Mouse (Mus musculus): ENCODE results near the gene Plod2. TPM values are rescaled to one million over a fixed set of nuclear protein-coding genes. Genes with fewer than 3 reads are reported as not detected.

The Plod2 gene
- total RNA-seq, 2 experiments from 2014 or later: 7.5 to 9.0 TPM

GRCm38 (mm10) chr9:92550981-92551380 lies 9.0 kb downstream of the Plod2 start:
- intact Hi-C loops (cut with DNase I; ENCODE audit: low total_unique reads): no loop called here
- no peak for DNase-seq

- intact Hi-C loops (cut with DNase I; ENCODE audit: low total_unique reads): no loop called here
- DNase-seq: no peak
These were observed 9.6 kb downstream of the Plod2 start for GRCm38 (mm10) chr9:92551666-92552065.

GRCm38 (mm10) chr9:92552691-92553090 lies 10.7 kb downstream of the Plod2 start:
- DNase-seq: no peak
- intact Hi-C loops (cut with DNase I; ENCODE audit: low total_unique reads): no loop called here

GRCm38 (mm10) chr9:92555006-92555958 lies 13.3 kb downstream of the Plod2 start:
- no peak for DNase-seq
- intact Hi-C loops (cut with DNase I; ENCODE audit: low total_unique reads): no loop called here

GRCm38 (mm10) chr9:92559750-92560149 lies 17.7 kb downstream of the Plod2 start:
- DNase-seq: no peak

GRCm38 (mm10) chr9:92560840-92561547 lies 19.0 kb downstream of the Plod2 start:
- intact Hi-C loops (cut with DNase I; ENCODE audit: low total_unique reads): no loop called here
- peak; percentile 21 for DNase-seq

More at GRCm38 (mm10) chr9:92559750-92560149, 17.7 kb downstream of the Plod2 start:
- intact Hi-C loops (cut with DNase I; ENCODE audit: low total_unique reads): no loop called here

GRCm38 (mm10) chr9:92562416-92562815 lies 20.4 kb downstream of the Plod2 start:
- intact Hi-C loops (cut with DNase I; ENCODE audit: low total_unique reads): no loop called here

GRCm38 (mm10) chr9:92563306-92563705 lies 21.3 kb downstream of the Plod2 start:
- no peak for DNase-seq
- intact Hi-C loops (cut with DNase I; ENCODE audit: low total_unique reads): no loop called here

More at GRCm38 (mm10) chr9:92562416-92562815, 20.4 kb downstream of the Plod2 start:
- DNase-seq: no peak

GRCm38 (mm10) chr9:92564391-92564790 lies 22.4 kb downstream of the Plod2 start:
- DNase-seq: no peak
- intact Hi-C loops (cut with DNase I; ENCODE audit: low total_unique reads): no loop called here

GRCm38 (mm10) chr9:92566234-92566633 lies 24.2 kb downstream of the Plod2 start:
- DNase-seq: no peak
- intact Hi-C loops (cut with DNase I; ENCODE audit: low total_unique reads): no loop called here

GRCm38 (mm10) chr9:92567474-92567873 lies 25.5 kb downstream of the Plod2 start:
- no peak for DNase-seq
- intact Hi-C loops (cut with DNase I; ENCODE audit: low total_unique reads): no loop called here

- DNase-seq: no peak
- intact Hi-C loops (cut with DNase I; ENCODE audit: low total_unique reads): no loop called here
These were observed 26.8 kb downstream of the Plod2 start for GRCm38 (mm10) chr9:92568798-92569197.

GRCm38 (mm10) chr9:92572376-92573108 lies 30.5 kb downstream of the Plod2 start:
- DNase-seq: no peak

GRCm38 (mm10) chr9:92583876-92584275 lies 41.9 kb downstream of the Plod2 start:
- intact Hi-C loops (cut with DNase I; ENCODE audit: low total_unique reads): no loop called here
- no peak for DNase-seq

More at GRCm38 (mm10) chr9:92572376-92573108, 30.5 kb downstream of the Plod2 start:
- intact Hi-C loops (cut with DNase I; ENCODE audit: low total_unique reads): no loop called here

GRCm38 (mm10) chr9:92586025-92586424 lies 44.0 kb downstream of the Plod2 start:
- DNase-seq: no peak
- intact Hi-C loops (cut with DNase I; ENCODE audit: low total_unique reads): no loop called here

- intact Hi-C loops (cut with DNase I; ENCODE audit: low total_unique reads): no loop called here
- no peak for DNase-seq
These were observed 45.4 kb downstream of the Plod2 start for GRCm38 (mm10) chr9:92587391-92587790.

- intact Hi-C loops (cut with DNase I; ENCODE audit: low total_unique reads): no loop called here
These were observed 46.2 kb downstream of the Plod2 start for GRCm38 (mm10) chr9:92588226-92588625.

GRCm38 (mm10) chr9:92589021-92589420 lies 47.0 kb downstream of the Plod2 start:
- DNase-seq: peak; percentile 7
- intact Hi-C loops (cut with DNase I; ENCODE audit: low total_unique reads): no loop called here

More at GRCm38 (mm10) chr9:92588226-92588625, 46.2 kb downstream of the Plod2 start:
- DNase-seq: no peak

- intact Hi-C loops (cut with DNase I; ENCODE audit: low total_unique reads): no loop called here
- no peak for DNase-seq
These were observed 49.5 kb downstream of the Plod2 start for GRCm38 (mm10) chr9:92591482-92591881.

- intact Hi-C loops (cut with DNase I; ENCODE audit: low total_unique reads): no loop called here
- no peak for DNase-seq
These were observed 50.7 kb downstream of the Plod2 start for GRCm38 (mm10) chr9:92592757-92593156.

Data from gastrocnemius, postnatal 14 days (tissue).